Mouse (Mus musculus) CH12.LX (cell line): Measurements from ENCODE around the gene Cd164. TPM values are rescaled to one million over a fixed set of nuclear protein-coding genes. Genes with fewer than 3 reads are reported as not detected.

Source experiments
- DNase-seq: peaks from one replicate; pipeline ENCODE4 v3.0.0-alpha.2; 2013; ENCODE audit errors: extremely low read depth
- H3K27ac ChIP-seq: 2 replicates; pipeline ENCODE4 v1.5.1; 2012; ENCODE audit warnings: low read depth, mild to moderate bottlenecking, control low read depth, moderate library complexity; ENCODE audit not compliant: insufficient read depth
- H3K27me3 ChIP-seq: replicated peaks from 2 replicates; pipeline ENCODE3; 2012; ENCODE audit warnings: inconsistent platforms
- H3K36me3 ChIP-seq, 2 experiments: replicated peaks in 1 of 2; 2 replicates each; pipeline versions ENCODE3 to v1.6.1; 2012; ENCODE audit warnings: inconsistent platforms in 1 of 2, low read length in 1 of 2, mild to moderate bottlenecking in 1 of 2, mixed read lengths in 1 of 2, moderate library complexity in 1 of 2; ENCODE audit not compliant: control insufficient read depth in 1 of 2, insufficient read depth in 1 of 2
- H3K4me1 ChIP-seq, 2 experiments: 2 replicates each; pipeline ENCODE4 v1.6.1; 2012; ENCODE audit warnings: inconsistent platforms in 1 of 2, moderate library complexity in 1 of 2; ENCODE audit not compliant: insufficient read depth in 2 of 2, control insufficient read depth in 1 of 2
- H3K4me2 ChIP-seq: 2 replicates; pipeline ENCODE4 v1.6.1; 2012; ENCODE audit warnings: low read depth, mild to moderate bottlenecking, control low read depth; ENCODE audit not compliant: poor library complexity, insufficient read depth, severe bottlenecking
- H3K4me3 ChIP-seq, 3 experiments: fragments of 150-350 bp in 1 of 3; sonication (generic) in 1 of 3; replicated peaks in 1 of 3; 2 replicates each; pipeline versions ENCODE3 to v1.5.1; 2011 to 2012; ENCODE audit warnings: low read depth in 2 of 3, low read length in 2 of 3, mild to moderate bottlenecking in 2 of 3, moderate library complexity in 2 of 3, control low read depth in 1 of 3, improper control_type of control experiment in 1 of 3, inconsistent platforms in 1 of 3, mixed read lengths in 1 of 3; ENCODE audit not compliant: poor library complexity in 1 of 3
- H3K79me2 ChIP-seq: replicated peaks from 2 replicates; pipeline ENCODE4 v1.6.1; 2012; ENCODE audit warnings: mild to moderate bottlenecking, moderate library complexity; ENCODE audit not compliant: control insufficient read depth, poor library complexity, insufficient read depth, severe bottlenecking; ENCODE audit errors: extremely low read depth
- H3K9ac ChIP-seq: 2 replicates; pipeline ENCODE4 v1.6.1; 2012; ENCODE audit warnings: low read depth, mild to moderate bottlenecking, control low read depth, moderate library complexity; ENCODE audit not compliant: insufficient read depth
- H3K9me3 ChIP-seq: replicated peaks from 2 replicates; pipeline ENCODE3; 2012; ENCODE audit warnings: low read length, inconsistent platforms, mixed read lengths
- BHLHE40 ChIP-seq: IDR thresholded peaks from 2 replicates; pipeline ENCODE4 v1.6.1; 2011; ENCODE audit warnings: mild to moderate bottlenecking, low read depth, low read length, improper control_type of control experiment
- CHD1 ChIP-seq: IDR thresholded peaks from 2 replicates; pipeline ENCODE4 v1.6.1; 2012; ENCODE audit warnings: low read depth, low read length, improper control_type of control experiment, inconsistent platforms
- CHD2 ChIP-seq: IDR thresholded peaks from 2 replicates; pipeline ENCODE4 v1.6.1; 2011; ENCODE audit warnings: low read length, improper control_type of control experiment
- CTCF ChIP-seq, 2 experiments: IDR thresholded peaks in 1 of 2; conservative IDR thresholded peaks in 1 of 2; 2 replicates each; pipeline ENCODE4 v1.5.1; 2011 to 2012; ENCODE audit warnings: low read depth in 2 of 2, low read length in 2 of 2, improper control_type of control experiment in 1 of 2, inconsistent platforms in 1 of 2, mild to moderate bottlenecking in 1 of 2, moderate library complexity in 1 of 2
- E2F4 ChIP-seq: IDR thresholded peaks from 2 replicates; pipeline ENCODE4 v1.6.1; 2011; ENCODE audit warnings: low read depth, low read length, improper control_type of control experiment; ENCODE audit not compliant: insufficient replicate concordance
- ETS1 ChIP-seq: conservative IDR thresholded peaks from 2 replicates; pipeline ENCODE4 v1.6.1; 2012; ENCODE audit warnings: low read depth, mild to moderate bottlenecking, inconsistent platforms, low read length, improper control_type of control experiment, moderate library complexity
- GABPA ChIP-seq: IDR thresholded peaks from 2 replicates; pipeline ENCODE4 v1.6.1; 2012; ENCODE audit warnings: low read depth, low read length, improper control_type of control experiment, inconsistent platforms; ENCODE audit not compliant: insufficient replicate concordance
- IRF4 ChIP-seq: IDR thresholded peaks from 2 replicates; pipeline ENCODE4 v1.6.1; 2014; ENCODE audit warnings: low read depth, mild to moderate bottlenecking, inconsistent platforms, low read length, improper control_type of control experiment
- MAX ChIP-seq: IDR thresholded peaks from 2 replicates; pipeline ENCODE4 v1.6.1; 2011; ENCODE audit warnings: low read length, improper control_type of control experiment
- MAZ ChIP-seq: IDR thresholded peaks from 2 replicates; pipeline ENCODE4 v1.6.1; 2012; ENCODE audit warnings: low read depth, mild to moderate bottlenecking, inconsistent platforms, low read length, improper control_type of control experiment, moderate library complexity
- MEF2A ChIP-seq: IDR thresholded peaks from 2 replicates; pipeline ENCODE4 v1.6.1; 2014; ENCODE audit warnings: low read depth, mild to moderate bottlenecking, inconsistent platforms, low read length, improper control_type of control experiment, borderline replicate concordance
- MXI1 ChIP-seq: IDR thresholded peaks from 2 replicates; pipeline ENCODE4 v1.6.1; 2011; ENCODE audit warnings: mild to moderate bottlenecking, low read depth, low read length, improper control_type of control experiment
- MYC ChIP-seq: IDR thresholded peaks from 2 replicates; pipeline ENCODE4 v1.6.1; 2011; ENCODE audit warnings: low read depth, mild to moderate bottlenecking, improper control_type of control experiment, low read length
- NRF1 ChIP-seq: IDR thresholded peaks from 2 replicates; pipeline ENCODE4 v1.6.1; 2014; ENCODE audit warnings: low read depth, mild to moderate bottlenecking, inconsistent platforms, low read length, improper control_type of control experiment, moderate library complexity
- POLR2A ChIP-seq: IDR thresholded peaks from 2 replicates; pipeline ENCODE4 v1.6.1; 2011; ENCODE audit warnings: low read depth, mild to moderate bottlenecking, improper control_type of control experiment, low read length
- POLR2AphosphoS2 ChIP-seq: IDR thresholded peaks from 2 replicates; pipeline ENCODE4 v1.6.1; 2011; ENCODE audit warnings: low read depth, low read length, improper control_type of control experiment
- RCOR1 ChIP-seq: conservative IDR thresholded peaks from 2 replicates; pipeline ENCODE4 v1.6.1; 2012; ENCODE audit warnings: low read depth, mild to moderate bottlenecking, inconsistent platforms, low read length, improper control_type of control experiment
- SIN3A ChIP-seq: IDR thresholded peaks from 2 replicates; pipeline ENCODE4 v1.6.1; 2012; ENCODE audit warnings: low read length, improper control_type of control experiment, inconsistent platforms
- SMC3 ChIP-seq: IDR thresholded peaks from 2 replicates; pipeline ENCODE4 v1.6.1; 2011; ENCODE audit warnings: low read depth, low read length, improper control_type of control experiment
- TBP ChIP-seq: conservative IDR thresholded peaks from 2 replicates; pipeline ENCODE4 v1.6.1; 2011; ENCODE audit warnings: low read depth, low read length, improper control_type of control experiment
- UBTF ChIP-seq: IDR thresholded peaks from 2 replicates; pipeline ENCODE4 v1.6.1; 2012; ENCODE audit warnings: low read depth, mild to moderate bottlenecking, inconsistent platforms, low read length, improper control_type of control experiment, moderate library complexity
- USF1 ChIP-seq: IDR thresholded peaks from 2 replicates; pipeline ENCODE4 v1.6.1; 2014; ENCODE audit warnings: low read depth, mild to moderate bottlenecking, inconsistent platforms, low read length, improper control_type of control experiment
- ZKSCAN1 ChIP-seq: IDR thresholded peaks from 2 replicates; pipeline ENCODE4 v1.6.1; 2012; ENCODE audit warnings: low read depth, inconsistent platforms, low read length, improper control_type of control experiment, borderline replicate concordance
- ZNF384 ChIP-seq: IDR thresholded peaks from 2 replicates; pipeline ENCODE4 v1.6.1; 2012; ENCODE audit warnings: low read depth, low read length, improper control_type of control experiment, inconsistent platforms
- dilution Hi-C: fragments of 300-500 bp; cut with MboI; formaldehyde crosslinking; loops from 2 replicates; pipeline ENCODE4 v1.14.3; 2020; ENCODE audit warnings: low sequenced_read_pairs; ENCODE audit not compliant: extremely low pct_unique_long_range_greater_than_20kb, extremely low pct_ligation_motif_present
- in situ Hi-C: fragments of 300-500 bp; cut with MboI; formaldehyde crosslinking; loops from 3 replicates; pipeline ENCODE4 v1.14.3; 2019; ENCODE audit warnings: low sequenced_read_pairs, low pct_ligation_motif_present, low pct_unique_long_range_greater_than_20kb, mixed read lengths
- polyA plus RNA-seq: library from polyadenylated mRNA; unstranded; fragments of >175 nt; gene quantifications from 2 replicates; pipeline ENCODE4 v1.2.1, GENCODE M21; 2012; ENCODE audit warnings: low read depth; ENCODE audit not compliant: insufficient read length
- total RNA-seq, 2 experiments: library from RNA; depleted of rRNA; stranded (reverse); fragments of 300-350 nt in 1 of 2; fragments of >200 nt in 1 of 2; gene quantifications; 2 replicates each; pipeline ENCODE4 v1.2.3; 2012 to 2014

Gene Cd164
- total and polyA plus RNA-seq, 3 experiments = 41.0 to 191 (median 151) TPM

DNA sequence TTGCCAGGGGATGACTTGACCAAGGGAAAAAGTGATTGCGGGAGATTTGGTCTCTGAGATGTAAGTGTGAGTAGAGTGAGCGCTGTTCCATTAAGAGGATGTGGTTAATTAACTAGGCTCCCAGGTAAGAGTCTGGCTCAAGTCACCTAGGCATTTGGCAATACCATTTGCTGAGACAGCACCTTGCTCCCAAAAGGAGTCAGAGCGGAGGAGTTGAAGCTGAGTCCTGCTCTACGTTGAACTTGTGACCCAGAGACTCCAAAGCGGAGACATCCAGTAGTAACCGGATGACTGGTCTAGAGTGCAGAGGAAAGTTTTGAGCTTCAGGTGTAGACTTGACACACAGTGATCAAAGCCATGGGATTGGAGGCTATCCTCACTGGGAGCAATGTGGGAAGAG is 22.8 kb downstream of the Cd164 start:
- dilution Hi-C loops = no loop called here
- DNase-seq = no peak
- Histone ChIP-seq H3K27ac (no peak overlapping the region), H3K4me2 (no peak overlapping the region), H3K4me1 (peaks cover 6 to 23% of the 10 kb centered on the region in 2 experiments), H3K9ac (no peak overlapping the region), H3K36me3 (peaks cover 0 to 12% of the 10 kb centered on the region in 2 experiments), H3K27me3 (no peaks in the 10 kb centered on the region), H3K4me3 (no peak overlapping the region), H3K79me2 (no peaks in the 10 kb centered on the region), H3K9me3 (no peaks in the 10 kb centered on the region)
- in situ Hi-C loops = no loop called here
- TF ChIP-seq MAX = no peak
- no peak for TF ChIP-seq MEF2A
- TF ChIP-seq SIN3A = no peak
- no peak for TF ChIP-seq POLR2A
- TF ChIP-seq ZKSCAN1 = no peak
- no peak for TF ChIP-seq NRF1
- no peak for TF ChIP-seq GABPA
- TF ChIP-seq POLR2AphosphoS2 = no peak
- TF ChIP-seq ETS1 = no peak
- no peak for TF ChIP-seq MYC
- no peak for TF ChIP-seq MAZ
- TF ChIP-seq IRF4 = no peak
- no peak for TF ChIP-seq CHD1
- no peak for TF ChIP-seq USF1
- TF ChIP-seq TBP = no peak

DNA sequence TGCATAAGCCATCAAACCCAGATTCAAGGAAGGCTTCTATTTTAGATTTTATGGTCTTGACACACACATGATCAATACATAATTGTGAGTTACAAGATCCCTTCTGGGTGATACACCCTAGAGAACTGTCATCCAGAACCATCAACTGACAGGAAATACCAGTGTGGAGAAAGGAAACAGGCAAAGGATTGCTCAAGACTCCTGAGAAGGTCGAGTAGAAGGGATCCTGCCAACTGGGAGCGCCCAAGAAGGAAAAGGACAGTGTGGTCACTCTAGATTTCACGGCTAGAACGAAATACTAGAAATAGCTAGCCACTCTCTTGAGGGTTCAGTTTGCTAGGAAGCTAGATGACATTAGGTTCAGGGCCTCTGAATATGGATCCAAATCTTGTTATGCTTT is 24.2 kb downstream of the Cd164 start:
- DNase-seq = no peak
- Histone ChIP-seq H3K4me1 (peaks cover 6 to 23% of the 10 kb centered on the region in 2 experiments), H3K4me3 (no peak overlapping the region), H3K4me2 (no peak overlapping the region), H3K27me3 (no peaks in the 10 kb centered on the region), H3K79me2 (no peaks in the 10 kb centered on the region), H3K27ac (no peak overlapping the region), H3K9ac (no peak overlapping the region), H3K36me3 (peaks cover 0 to 5% of the 10 kb centered on the region in 2 experiments), H3K9me3 (no peaks in the 10 kb centered on the region)
- no peak for TF ChIP-seq RCOR1
- no peak for TF ChIP-seq UBTF
- TF ChIP-seq BHLHE40 = no peak
- no peak for TF ChIP-seq MYC
- no peak for TF ChIP-seq CHD2
- no peak for TF ChIP-seq E2F4
- TF ChIP-seq CHD1 = no peak
- no peak for TF ChIP-seq CTCF (conservative IDR thresholded peaks at IDR 0.05 in 1 of 2, IDR thresholded peaks at IDR 0.05 in 1 of 2; ENCODE audit: low read depth in 2 of 2, low read length in 2 of 2)
- no peak for TF ChIP-seq SMC3
- no peak for TF ChIP-seq MXI1
- no peak for TF ChIP-seq MAX
- TF ChIP-seq ZNF384 = no peak
- in situ Hi-C loops = no loop called here
- dilution Hi-C loops = no loop called here
